Mouse (Mus musculus): ENCODE measurements at regions not wholly inside any gene's neighbourhood (a gene's known extent, or its start where the extent isn't known, plus 50 kb on each side); places are given as distances from the start of the nearest gene placed in this dataset.

- TF ChIP-seq CTCF (IDR thresholded peaks at IDR 0.05; ENCODE audit: control insufficient read depth, insufficient read depth, insufficient replicate concordance, low read depth, low read length) = no peak
- no peak for TF ChIP-seq POLR2A (IDR thresholded peaks at IDR 0.05; ENCODE audit: control insufficient read depth, low read depth, low read length)
Measured at GRCm38 (mm10) chr1:47014526-47014925, 121.9 kb upstream of the Slc39a10 start.
